Mouse (Mus musculus) urinary bladder, adult 18-20 months (tissue): Measurements from ENCODE around the gene Pdzrn4.
A peak's percentile ranks its signal among the peaks of the same experiment; 100 is the strongest.
"Not testable (repeated sequence)": the region's sequence is repeated elsewhere in the genome, so short reads cannot be mapped to it uniquely, and the experiment has no call there.

Source experiments
- DNase-seq, 2 experiments: peaks; one replicate each; pipeline ENCODE4 v3.0.0; 2022; ENCODE audit warnings: low spot score in 2 of 2, mixed read lengths in 2 of 2

The Pdzrn4 gene

GRCm38 (mm10) chr15:92396770-92397608 is at the start of gene Pdzrn4:
TSS of gene Pdzrn4 (plus strand) at chr15:92396881.
- peak in 1 of 2 experiments; percentile 19 for DNase-seq

GRCm38 (mm10) chr15:92347426-92347825 is 49.3 kb upstream of the Pdzrn4 start:
- DNase-seq: no peak

DNA sequence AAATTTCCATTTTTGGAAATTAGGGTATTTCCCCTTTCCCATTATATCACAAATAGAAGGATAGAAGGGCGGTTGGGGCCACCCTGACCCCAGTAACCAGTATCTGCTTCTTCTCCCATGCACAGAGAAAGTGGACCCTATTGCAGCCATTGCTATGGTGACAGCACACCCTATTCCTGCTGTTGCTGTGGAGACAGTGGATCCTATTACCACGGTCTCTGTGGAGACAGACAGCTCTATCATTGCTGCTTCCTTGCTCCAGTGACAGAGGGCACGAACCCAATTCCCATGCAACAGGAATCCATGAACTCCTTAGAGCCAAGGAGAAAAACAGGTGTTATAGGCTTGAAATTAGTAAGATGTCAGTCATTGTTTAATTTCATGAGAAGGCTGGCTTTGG is 48.8 kb upstream of the Pdzrn4 start:
- DNase-seq: no peak

DNA sequence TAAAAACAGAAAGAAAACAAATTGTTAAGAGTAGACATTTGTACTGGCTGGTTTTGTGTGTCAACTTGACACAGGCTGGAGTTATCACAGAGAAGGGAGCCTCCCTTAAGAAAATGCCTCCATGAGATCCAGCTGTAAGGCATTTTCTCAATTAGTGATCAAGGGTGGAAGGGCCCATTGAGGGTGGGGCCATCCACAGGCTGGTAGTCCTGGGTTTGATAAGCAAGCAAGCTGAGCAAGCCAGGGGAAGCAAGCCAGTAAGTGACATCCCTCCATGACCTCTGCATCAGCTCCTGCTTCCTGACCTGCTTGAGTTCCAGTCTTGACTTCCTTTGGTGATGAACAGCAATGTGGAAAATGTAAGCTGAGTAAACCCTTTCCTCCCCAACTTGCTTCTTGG is 48.2 kb upstream of the Pdzrn4 start:
- not testable (repeated sequence) for DNase-seq

DNA sequence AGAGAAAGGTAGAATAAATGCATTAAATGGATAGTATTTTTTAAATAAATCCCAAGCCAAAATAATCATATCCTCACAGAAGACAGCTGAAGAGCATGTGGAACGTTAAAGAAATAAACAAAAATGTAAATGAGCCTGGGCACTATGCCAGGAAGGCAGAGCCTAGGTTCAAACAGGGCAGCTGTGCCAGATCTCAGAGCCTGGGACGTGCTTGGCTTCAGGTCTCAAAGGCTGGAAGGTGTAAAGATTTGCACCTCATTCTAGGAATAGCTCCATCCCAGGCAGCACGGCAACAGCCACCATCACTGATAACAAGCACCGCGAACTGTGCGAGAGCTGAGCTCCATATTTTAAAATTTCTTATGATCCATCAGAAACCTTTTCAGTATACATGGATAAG is 32.5 kb upstream of the Pdzrn4 start:
- DNase-seq: no peak

DNA sequence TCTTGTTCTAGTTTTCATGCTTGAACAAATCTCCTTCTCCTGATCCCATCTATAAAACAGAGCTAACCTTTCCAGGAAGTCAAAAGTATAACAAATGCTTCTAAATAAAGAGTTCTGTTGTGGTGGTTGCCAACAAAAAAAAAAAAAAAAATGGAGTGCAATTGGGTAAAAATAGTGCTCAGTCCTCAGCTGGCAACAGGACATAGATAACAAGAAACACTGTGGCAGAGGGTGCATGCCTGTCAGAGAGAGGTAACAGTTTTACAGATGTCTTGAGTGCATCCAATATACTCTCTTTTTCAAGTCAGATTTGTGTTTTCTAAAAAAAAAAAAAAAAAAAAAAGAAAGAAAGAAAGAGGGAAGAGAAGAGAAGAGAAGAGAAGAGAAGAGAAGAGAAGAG is 32.1 kb upstream of the Pdzrn4 start:
- no peak for DNase-seq

DNA sequence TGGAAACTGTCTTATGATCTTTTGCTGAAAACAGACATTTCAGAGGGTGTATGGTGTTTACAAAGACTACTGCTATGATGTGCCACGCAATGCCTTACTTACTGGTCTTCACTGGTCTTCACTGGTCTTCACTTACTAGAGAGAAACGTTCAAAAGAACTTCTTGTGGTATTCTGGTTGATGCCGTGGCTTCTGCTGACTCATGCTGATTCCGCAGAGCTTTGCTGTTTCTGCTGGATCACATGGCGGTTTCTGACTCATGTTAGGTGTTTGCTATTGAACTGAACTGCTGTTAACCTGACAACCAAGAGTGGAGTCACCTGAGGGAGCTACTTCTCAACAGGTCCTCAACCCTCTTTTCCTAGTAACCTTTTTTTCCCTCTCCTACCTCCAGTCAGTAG is 1.9 kb upstream of the Pdzrn4 start:
- no peak for DNase-seq

GRCm38 (mm10) chr15:92398747-92399146 is 2.1 kb downstream of the Pdzrn4 start:
- DNase-seq: no peak

GRCm38 (mm10) chr15:92399278-92399677 is 2.6 kb downstream of the Pdzrn4 start:
- DNase-seq: no peak

DNA sequence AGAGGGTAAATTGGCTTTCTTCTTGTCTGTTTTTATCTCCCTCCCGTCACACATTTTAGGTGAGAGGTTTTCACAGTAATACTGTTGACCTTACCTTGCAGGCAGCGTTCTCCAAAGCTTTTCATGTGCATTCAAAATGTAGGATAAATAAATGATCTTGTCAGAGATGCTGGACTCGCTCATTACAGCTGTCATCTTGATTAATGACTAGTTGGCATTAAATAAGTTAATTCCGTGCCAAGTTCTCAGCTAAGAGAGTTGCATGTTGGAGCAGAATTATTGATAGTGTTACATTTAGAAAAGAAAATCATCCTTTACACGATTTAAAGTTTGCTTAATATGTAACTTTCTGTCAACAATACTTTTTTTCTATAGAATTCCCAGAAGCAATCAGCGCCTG is 4.9 kb downstream of the Pdzrn4 start:
- no peak for DNase-seq

DNA sequence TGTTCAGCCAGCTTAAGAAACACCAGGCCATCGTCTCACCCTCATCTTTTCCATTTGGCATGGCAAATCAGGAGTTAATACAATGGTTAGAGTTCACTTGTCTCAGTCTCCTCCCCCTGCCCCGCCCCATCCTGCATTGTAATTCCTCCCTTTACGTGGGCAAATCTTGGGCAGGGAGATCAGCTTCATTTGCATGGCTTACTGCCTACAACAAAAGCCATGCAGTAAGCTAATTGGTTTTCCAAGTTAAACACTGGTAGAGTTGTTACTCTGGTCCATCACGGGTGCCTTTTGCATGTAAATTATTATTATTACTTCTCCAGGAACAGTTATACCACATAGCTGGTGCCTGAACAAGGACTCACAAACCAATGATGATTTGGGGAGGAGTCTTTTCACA is 18.6 kb downstream of the Pdzrn4 start:
- DNase-seq: no peak

DNA sequence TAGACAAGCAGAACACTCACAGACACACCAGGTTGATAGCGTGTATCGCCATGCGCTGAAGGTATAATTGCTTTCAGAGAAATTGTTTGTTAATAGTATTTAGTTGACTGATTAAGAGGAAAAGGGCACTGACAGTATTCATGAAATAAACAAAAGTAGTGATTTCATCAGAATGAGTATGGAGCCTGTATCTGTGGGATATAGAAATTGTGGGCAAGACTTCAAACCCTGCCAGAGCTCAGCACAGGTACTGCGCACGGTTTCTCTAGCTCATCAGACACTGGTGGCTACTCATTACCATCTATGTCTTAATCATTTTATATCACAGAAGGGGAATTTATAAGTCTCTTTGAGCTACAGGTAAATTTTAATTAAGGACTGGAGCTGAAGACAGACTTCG is 19.5 kb downstream of the Pdzrn4 start:
- DNase-seq: no peak

GRCm38 (mm10) chr15:92416658-92417057 is 20.0 kb downstream of the Pdzrn4 start:
- DNase-seq: no peak

DNA sequence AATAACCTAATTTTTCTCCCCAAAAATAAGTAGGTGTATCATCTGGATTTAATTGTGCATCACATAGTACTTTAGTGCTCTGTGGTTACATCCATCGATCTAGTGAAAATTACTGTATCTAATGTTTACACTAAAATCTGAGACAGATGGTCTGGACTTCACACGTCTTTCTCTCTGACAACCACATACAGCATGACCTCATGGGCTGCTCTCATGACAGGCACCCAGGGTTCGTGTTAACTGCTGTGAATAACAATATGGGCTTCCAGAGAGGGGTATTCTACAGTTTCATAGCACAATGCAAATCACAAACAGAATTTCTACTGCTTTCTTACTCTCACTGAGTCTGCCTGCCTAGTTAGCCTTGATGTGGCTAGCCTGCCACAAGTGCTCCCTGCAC is 20.4 kb downstream of the Pdzrn4 start:
- no peak for DNase-seq

GRCm38 (mm10) chr15:92434605-92435004 is 37.9 kb downstream of the Pdzrn4 start:
- DNase-seq: no peak

DNA sequence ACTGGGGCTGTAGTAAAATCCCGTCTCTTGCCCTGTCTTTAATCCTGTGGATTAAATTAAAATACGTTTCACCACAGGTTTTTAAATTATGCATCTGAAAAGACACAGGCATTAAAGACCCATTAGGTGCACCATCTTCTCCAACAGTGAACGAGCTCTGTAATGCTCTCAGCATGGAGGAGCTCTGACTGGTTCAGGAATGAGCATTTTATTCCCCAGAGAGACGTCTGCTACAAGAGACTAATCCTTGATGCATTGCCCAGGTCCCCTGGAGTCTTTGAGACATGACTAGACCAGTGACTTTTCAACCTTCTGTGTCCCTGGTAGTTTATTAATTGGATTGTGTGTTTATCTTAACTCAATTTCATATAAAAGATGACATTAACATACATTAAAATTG is 38.6 kb downstream of the Pdzrn4 start:
- no peak for DNase-seq

DNA sequence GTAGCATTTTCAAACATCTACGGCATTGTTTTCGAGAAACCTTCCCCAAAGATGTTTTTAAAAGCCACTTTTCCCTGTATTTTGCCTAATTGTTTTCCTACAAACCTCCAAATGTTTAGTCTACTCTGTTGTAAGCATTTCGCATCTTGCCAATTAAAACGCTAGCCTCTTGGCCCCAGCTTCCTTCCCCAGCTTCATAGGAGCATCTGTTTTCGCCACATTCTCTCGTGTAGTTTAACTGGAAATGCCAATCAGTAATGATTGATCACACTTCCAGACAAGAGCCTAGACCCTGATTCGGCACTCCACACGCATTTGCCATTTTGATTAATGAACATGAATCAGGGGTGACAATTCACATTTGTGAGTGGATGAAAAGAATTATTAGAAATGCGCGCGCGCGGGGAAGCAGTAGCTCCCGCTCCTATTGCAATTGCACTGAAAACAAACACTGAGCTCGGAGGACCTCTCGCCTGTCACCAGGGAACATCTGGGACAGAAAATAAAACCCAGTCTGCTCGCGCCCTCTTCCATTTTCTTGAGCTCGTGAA is 45.0 kb downstream of the Pdzrn4 start:
- DNase-seq: no peak

GRCm38 (mm10) chr15:92447708-92448147 is 51.0 kb downstream of the Pdzrn4 start:
- DNase-seq: no peak

- DNase-seq: no peak
Observed at GRCm38 (mm10) chr15:92449112-92449511, 52.4 kb downstream of the Pdzrn4 start.

DNA sequence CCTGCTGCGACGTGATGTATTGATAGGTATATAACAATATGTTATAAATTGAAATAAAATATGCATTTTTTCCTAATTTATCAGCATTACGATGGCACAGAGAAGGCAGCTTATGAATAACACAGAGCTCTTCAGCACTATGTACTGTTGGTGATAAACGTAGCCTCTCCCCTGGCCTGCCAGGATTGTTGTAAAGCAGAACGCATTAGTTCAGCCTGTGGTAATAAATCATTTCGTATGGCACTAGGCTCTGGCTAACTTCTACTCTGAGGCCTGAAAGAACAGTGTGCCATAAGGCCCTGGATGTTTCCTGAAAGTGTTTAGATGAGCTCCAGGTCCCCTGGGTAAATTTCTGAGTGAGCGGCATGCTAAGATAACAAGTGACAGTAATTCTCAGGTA is 55.9 kb downstream of the Pdzrn4 start:
- DNase-seq: no peak

GRCm38 (mm10) chr15:92482198-92482597 is 85.5 kb downstream of the Pdzrn4 start:
- DNase-seq: no peak

GRCm38 (mm10) chr15:92491376-92491775 is 94.7 kb downstream of the Pdzrn4 start:
- DNase-seq: no peak

DNA sequence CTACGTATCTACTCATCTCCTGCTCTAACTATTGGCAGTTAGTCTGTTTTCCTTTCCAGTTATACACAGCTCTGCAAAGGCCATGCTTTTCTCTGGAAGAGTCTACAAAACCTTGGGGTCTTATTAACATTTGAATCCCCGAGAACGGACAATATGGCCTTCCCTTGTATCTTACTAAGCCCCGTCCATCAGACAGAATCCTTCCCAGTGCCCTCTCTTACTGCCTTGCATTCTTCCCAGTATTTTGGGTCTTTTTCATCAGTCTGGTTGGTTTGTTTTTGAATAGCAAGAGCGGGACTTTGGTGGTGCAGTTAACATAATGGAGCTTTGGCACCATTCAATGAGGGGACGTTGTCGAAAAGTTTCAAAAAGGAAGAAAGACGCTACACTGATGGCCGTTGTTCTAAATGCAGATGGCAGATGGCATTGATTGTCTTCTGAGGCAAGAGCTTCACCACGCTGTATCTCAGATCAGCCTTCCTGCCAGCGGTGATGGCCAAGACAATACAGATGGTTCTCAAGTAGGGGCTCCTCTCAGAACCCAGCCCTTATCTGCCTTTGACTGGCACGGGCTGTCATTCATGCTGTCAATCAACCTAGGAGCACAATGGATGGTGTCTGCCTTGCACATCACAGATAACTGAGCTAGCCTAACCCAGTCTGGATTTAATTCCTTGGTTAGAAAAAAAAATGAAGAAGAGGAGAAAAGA is 98.9 kb downstream of the Pdzrn4 start:
- DNase-seq: no peak
